Mouse (Mus musculus) embryonic facial prominence, embryonic 15.5 days (tissue): Measurements from ENCODE around the gene Atp13a3. TPM values are rescaled to one million over a fixed set of nuclear protein-coding genes. Genes with fewer than 3 reads are reported as not detected.

Source experiments
- ATAC-seq: fragments of 200-750 bp; cut with Nextera tagmentation; 2 replicates; pipeline ENCODE4 v1.8.0; 2017; ENCODE audit warnings: low read depth, moderate TSS enrichment; ENCODE audit not compliant: insufficient number of reproducible peaks, low FRiP score, low TSS enrichment
- H3K27ac ChIP-seq: fragments of 300-500 bp; sonication (generic); replicated peaks from 2 replicates; pipeline ENCODE4 v1.5.1; 2015; ENCODE audit warnings: mild to moderate bottlenecking, inconsistent platforms
- H3K27me3 ChIP-seq: fragments of 300-500 bp; sonication (generic); 2 replicates; pipeline ENCODE4 v1.6.1; 2015; ENCODE audit warnings: inconsistent platforms
- H3K36me3 ChIP-seq: fragments of 300-500 bp; sonication (generic); 2 replicates; pipeline ENCODE4 v1.6.1; 2015; ENCODE audit warnings: mild to moderate bottlenecking, inconsistent platforms
- H3K4me1 ChIP-seq: fragments of 300-500 bp; sonication (generic); 2 replicates; pipeline ENCODE4 v1.6.1; 2015; ENCODE audit warnings: inconsistent platforms
- H3K4me2 ChIP-seq: fragments of 300-500 bp; sonication (generic); replicated peaks from 2 replicates; pipeline ENCODE4 v1.6.1; 2015; ENCODE audit warnings: mild to moderate bottlenecking, inconsistent platforms
- H3K4me3 ChIP-seq: fragments of 300-500 bp; sonication (generic); replicated peaks from 2 replicates; pipeline ENCODE4 v1.5.1; 2015; ENCODE audit warnings: mild to moderate bottlenecking, inconsistent platforms
- H3K9ac ChIP-seq: fragments of 300-500 bp; sonication (generic); 2 replicates; pipeline ENCODE4 v1.6.1; 2015; ENCODE audit warnings: inconsistent platforms
- H3K9me3 ChIP-seq: fragments of 300-500 bp; sonication (generic); replicated peaks from 2 replicates; pipeline ENCODE4 v1.6.1; 2016; ENCODE audit warnings: inconsistent platforms
- WGBS: fragments of 180-500 bp; shearing (Covaris S2); methylation state at CpG from one replicate; pipeline ENCODE4 v1.1.7; 2015; 5-methylcytosine and 5-hydroxymethylcytosine counted together
- polyA plus RNA-seq: library from polyadenylated mRNA; unstranded; fragments of >200 nt; fragmentation: Nextera tagmentation; extraction: Ambion mirVana; gene quantifications from 2 replicates; pipeline ENCODE4 v1.2.1, GENCODE M21; 2015

Atp13a3 gene
- polyA plus RNA-seq, 1 experiment from 2014 or later = 10.2 TPM

DNA sequence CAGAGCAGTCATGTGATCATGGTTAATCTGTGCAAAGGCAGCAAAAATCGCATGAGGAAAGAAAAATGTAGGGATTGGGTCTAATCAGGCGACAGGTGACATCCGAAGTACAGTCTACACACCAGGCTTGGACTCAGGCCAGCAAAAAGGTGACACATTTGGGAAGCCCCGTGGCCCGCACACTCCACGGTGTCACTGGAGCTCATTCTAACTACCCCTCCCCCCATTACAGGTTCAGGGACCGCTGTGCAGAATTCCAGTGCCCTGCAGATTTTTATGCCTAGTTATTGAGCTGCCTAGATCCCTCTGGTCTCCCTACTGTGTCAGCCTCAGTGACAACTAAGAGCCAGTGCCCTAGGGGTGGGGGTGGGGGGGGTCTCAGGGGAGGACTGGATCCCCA, 108.3 kb downstream of the Atp13a3 start:
- no peak overlapping the region for H3K9ac ChIP-seq
- H3K36me3 ChIP-seq = no peaks in the 10 kb centered on the region
- H3K9me3 ChIP-seq = no peaks in the 10 kb centered on the region
- no peaks in the 10 kb centered on the region for H3K4me1 ChIP-seq
- H3K27ac ChIP-seq = no peak overlapping the region
- ATAC-seq = no peak
- H3K4me3 ChIP-seq = no peak overlapping the region
- 82% methylated on average over 7 of the region's 7 CpGs for WGBS
- H3K4me2 ChIP-seq = no peak overlapping the region
- no peaks in the 10 kb centered on the region for H3K27me3 ChIP-seq

DNA sequence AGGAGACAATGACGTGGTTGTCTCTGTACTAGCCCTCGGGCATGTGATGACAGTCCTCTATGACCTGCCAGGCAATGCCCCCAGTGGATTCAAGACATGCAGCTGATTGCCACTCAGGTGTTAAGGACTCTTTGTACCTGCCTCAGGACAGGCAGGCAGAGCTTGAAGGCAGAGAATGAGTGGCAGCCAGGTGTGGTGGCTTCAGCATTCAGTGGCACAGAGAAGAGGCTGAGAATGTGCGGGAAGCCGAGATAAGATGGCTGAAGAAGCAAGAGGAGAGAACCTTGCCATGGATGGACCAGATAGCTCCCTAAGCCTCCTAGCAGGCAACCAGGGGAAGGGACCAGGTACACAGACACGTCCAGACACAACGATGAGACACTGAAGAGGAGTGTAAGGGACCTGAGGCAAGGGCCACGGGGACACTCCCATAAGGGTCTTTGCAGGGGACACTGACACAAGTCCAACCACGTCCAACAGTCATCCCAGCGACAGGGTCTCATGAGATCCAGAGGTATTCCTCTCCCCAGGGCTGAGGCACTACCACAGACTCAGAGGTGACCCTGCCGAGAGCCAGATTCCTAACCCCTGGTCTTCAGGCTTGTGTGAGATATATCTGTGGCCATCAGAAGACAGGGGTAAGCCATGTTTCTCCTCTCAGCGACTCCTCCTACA, 109.0 kb downstream of the Atp13a3 start:
- WGBS = 84% methylated on average over 11 of the region's 11 CpGs
- ATAC-seq = no peak
- Histone ChIP-seq H3K4me1 (no peaks in the 10 kb centered on the region), H3K9ac (no peak overlapping the region), H3K4me2 (no peak overlapping the region), H3K4me3 (no peak overlapping the region), H3K27ac (no peak overlapping the region), H3K9me3 (no peaks in the 10 kb centered on the region), H3K36me3 (no peaks in the 10 kb centered on the region), H3K27me3 (no peaks in the 10 kb centered on the region)

DNA sequence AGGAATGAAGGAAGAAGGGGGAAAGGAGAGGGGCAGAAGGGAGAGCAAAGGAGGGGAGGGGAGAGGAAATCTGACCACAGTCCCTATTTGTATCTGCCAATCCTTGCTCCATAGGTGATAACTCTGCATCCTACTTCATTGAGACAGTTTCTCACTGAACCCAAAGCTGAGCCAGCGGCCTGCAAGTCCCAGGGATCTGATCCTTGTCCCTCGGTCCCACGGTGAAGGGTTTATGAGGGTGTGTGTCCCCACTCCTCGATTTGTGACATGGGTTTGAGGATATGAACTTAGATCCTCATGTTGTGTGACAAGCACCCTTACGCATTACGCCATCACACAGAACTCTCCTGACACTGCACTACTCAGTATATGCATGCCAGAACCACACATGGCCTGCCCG, 110.7 kb downstream of the Atp13a3 start:
- Histone ChIP-seq H3K9ac (no peak overlapping the region), H3K36me3 (no peaks in the 10 kb centered on the region), H3K4me2 (no peak overlapping the region), H3K4me3 (no peak overlapping the region), H3K4me1 (no peaks in the 10 kb centered on the region), H3K27me3 (no peaks in the 10 kb centered on the region), H3K27ac (no peak overlapping the region), H3K9me3 (no peaks in the 10 kb centered on the region)
- 88% methylated on average over 7 of the region's 7 CpGs for WGBS
- ATAC-seq = no peak

GRCm38 (mm10) chr16:30290436-30290835, 115.3 kb downstream of the Atp13a3 start:
- Histone ChIP-seq H3K9me3 (no peaks in the 10 kb centered on the region), H3K27me3 (peaks cover 3% of the 10 kb centered on the region; the same call in 1 of the 2 replicates), H3K4me3 (no peak overlapping the region), H3K27ac (no peak overlapping the region), H3K36me3 (no peaks in the 10 kb centered on the region), H3K4me2 (no peak overlapping the region), H3K9ac (no peak overlapping the region), H3K4me1 (peaks cover 2% of the 10 kb centered on the region; the same call in 1 of the 2 replicates)
- no peak for ATAC-seq
- 79% methylated on average over 6 of the region's 6 CpGs for WGBS

DNA sequence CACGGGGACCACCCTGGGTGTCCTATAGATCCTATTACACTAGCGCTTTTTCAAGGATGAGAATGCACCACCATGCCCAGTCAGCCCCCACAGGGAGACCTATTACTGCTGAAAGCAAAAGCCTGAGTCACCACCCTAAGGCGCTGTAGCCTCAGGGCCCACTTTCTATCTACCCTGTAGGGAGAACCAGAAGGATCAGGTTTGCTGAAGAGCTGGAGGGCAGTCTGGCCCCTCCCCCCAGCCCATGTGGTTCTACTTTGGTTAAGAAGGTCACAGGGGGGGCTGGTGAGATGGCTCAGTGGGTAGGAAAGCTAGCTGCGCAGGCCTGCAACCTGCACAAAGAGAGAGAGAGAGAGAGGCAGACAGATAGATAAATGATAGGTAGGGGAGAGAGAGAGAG, 120.1 kb downstream of the Atp13a3 start:
- Histone ChIP-seq H3K4me1 (peaks cover 30% of the 10 kb centered on the region), H3K4me3 (no peak overlapping the region), H3K27ac (no peak overlapping the region), H3K4me2 (no peak overlapping the region), H3K9me3 (no peaks in the 10 kb centered on the region), H3K27me3 (peaks cover 35% of the 10 kb centered on the region), H3K9ac (no peak overlapping the region), H3K36me3 (no peaks in the 10 kb centered on the region)
- ATAC-seq = no peak
- 41% methylated on average over 4 of the region's 4 CpGs for WGBS

DNA sequence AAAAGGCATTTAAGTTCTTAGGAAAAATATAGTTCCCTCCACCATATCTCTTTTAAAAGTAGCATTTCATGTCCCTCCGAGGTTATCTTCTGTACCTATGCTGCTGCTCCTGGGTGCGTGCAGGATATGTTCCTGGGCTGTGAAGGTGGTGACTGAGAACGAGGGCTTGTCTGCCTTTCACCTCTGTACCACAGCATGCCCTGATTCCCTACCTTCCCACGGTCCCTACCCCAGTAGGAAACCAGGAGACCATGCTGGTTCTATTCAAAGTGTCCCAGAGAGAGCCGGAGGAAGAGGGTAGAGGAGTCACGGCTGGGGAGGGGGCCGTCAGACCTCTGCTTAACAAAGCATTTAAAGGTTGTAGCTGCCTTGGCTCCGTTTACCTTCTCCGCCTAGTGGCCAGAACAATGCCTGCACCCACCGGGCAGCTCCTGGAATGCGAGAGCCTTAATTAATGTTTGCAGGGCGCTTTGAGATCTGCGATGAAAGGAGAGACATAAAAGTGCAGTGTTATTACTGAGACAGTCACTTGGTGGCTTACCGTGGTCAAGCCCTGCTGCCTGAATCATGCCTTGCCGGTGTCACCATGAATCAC, 121.9 kb downstream of the Atp13a3 start:
- Histone ChIP-seq H3K27me3 (peaks cover 35% of the 10 kb centered on the region), H3K4me1 (peaks cover 39% of the 10 kb centered on the region), H3K4me3 (peak overlapping the region; percentile 10; the same call in 1 of the 2 replicates), H3K36me3 (no peaks in the 10 kb centered on the region), H3K27ac (no peak overlapping the region), H3K4me2 (peak overlapping the region; percentile 38), H3K9me3 (no peaks in the 10 kb centered on the region), H3K9ac (no peak overlapping the region)
- no peak for ATAC-seq
- WGBS = 3% methylated on average over 15 of the region's 15 CpGs

GRCm38 (mm10) chr16:30282844-30283495, 122.8 kb downstream of the Atp13a3 start, which contains the start of gene Lrrc15:
TSS of gene Lrrc15 (minus strand) at chr16:30283256.
- ATAC-seq = no peak
- no peak within 1 kb of the TSS for H3K27ac ChIP-seq
- H3K9me3 ChIP-seq = no peaks in the 10 kb centered on the region
- H3K4me3 ChIP-seq = peak within 1 kb of the TSS; percentile 32
- H3K27me3 ChIP-seq = peaks cover 35% of the 10 kb centered on the region
- H3K4me2 ChIP-seq = peak within 1 kb of the TSS; percentile 53
- 9% methylated on average over 34 of the region's 34 CpGs for WGBS
- H3K4me1 ChIP-seq = peaks cover 45% of the 10 kb centered on the region
- H3K9ac ChIP-seq = no peak within 1 kb of the TSS
- H3K36me3 ChIP-seq = no peaks in the 10 kb centered on the region

- peak; percentile 25; the same call in 1 of the 2 replicates for ATAC-seq
- Histone ChIP-seq H3K27me3 (peaks cover 35% of the 10 kb centered on the region), H3K27ac (peak overlapping the region; percentile 68; the same call in 1 of the 2 replicates), H3K4me1 (peaks cover 54% of the 10 kb centered on the region), H3K9me3 (no peaks in the 10 kb centered on the region), H3K4me3 (no peak overlapping the region), H3K36me3 (no peaks in the 10 kb centered on the region), H3K4me2 (peak overlapping the region; percentile 12; the same call in 1 of the 2 replicates), H3K9ac (no peak overlapping the region)
- WGBS = 6% methylated on average over 4 of the region's 4 CpGs
Observed at GRCm38 (mm10) chr16:30280676-30281297, 125.0 kb downstream of the Atp13a3 start.

DNA sequence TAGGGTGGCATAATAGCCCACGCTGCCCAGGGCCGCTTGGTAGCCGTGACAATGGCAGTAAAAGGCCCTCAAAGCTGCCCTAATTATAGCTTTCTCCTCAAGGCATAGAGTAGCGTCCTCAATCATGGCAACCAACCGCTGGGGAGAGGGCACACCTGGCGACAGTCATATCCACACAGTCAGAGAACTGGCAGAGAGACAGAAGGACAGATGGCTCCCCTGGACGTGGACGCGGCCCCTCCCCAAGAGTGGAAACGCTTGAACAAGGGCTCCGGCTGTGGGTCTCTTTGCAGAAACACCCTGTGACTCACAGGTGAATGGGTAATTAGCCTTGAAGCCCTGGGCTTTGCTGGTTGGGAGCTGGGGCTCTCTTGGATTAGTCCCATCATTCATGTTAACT, 127.4 kb downstream of the Atp13a3 start:
- WGBS = 68% methylated on average over 11 of the region's 11 CpGs
- H3K27me3 ChIP-seq = peaks cover 16% of the 10 kb centered on the region
- H3K4me1 ChIP-seq = peaks cover 51% of the 10 kb centered on the region
- no peak overlapping the region for H3K9ac ChIP-seq
- H3K4me3 ChIP-seq = no peak overlapping the region
- no peaks in the 10 kb centered on the region for H3K36me3 ChIP-seq
- ATAC-seq = no peak
- H3K4me2 ChIP-seq = no peak overlapping the region
- H3K9me3 ChIP-seq = no peaks in the 10 kb centered on the region
- H3K27ac ChIP-seq = no peak overlapping the region

DNA sequence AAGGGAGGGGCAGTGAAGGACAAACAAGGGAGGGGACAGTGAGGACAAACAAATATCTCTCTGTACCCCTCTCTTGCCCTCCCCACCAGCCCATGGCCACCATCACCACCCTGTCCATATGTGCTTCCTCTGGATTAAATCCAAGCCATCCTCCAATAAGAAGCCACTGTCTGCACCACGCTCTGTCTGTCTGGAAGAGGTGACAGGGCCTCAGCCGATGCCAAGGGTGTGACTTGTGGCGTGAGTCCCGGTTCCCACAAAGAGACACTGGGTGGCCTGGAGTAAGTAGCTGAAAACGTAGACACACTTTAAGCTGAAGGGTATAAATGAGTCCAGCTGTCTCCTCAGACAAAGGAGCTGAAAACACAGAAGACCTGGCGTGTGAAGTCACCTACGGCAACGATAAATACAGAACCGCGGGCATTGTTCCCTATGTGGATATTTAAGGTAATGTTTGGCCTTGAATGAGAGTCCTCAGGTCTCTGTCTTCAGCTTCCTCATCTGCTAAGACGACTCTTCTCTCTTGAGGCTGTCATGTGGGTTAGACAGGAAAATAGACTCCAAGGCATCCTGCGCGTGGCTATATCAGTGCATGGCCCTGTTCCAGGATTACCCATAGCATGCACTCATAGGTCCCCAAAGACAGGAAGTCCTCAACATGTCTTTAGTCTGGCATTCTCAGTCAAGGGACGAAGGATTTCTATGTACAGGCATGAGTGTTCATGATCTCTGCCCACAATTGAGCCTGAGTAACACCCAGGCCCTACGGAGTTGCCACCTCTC, 130.0 kb downstream of the Atp13a3 start:
- Histone ChIP-seq H3K4me1 (peaks cover 53% of the 10 kb centered on the region), H3K36me3 (no peaks in the 10 kb centered on the region), H3K9me3 (no peaks in the 10 kb centered on the region), H3K9ac (no peak overlapping the region), H3K27me3 (no peaks in the 10 kb centered on the region), H3K4me3 (no peak overlapping the region), H3K27ac (no peak overlapping the region), H3K4me2 (no peak overlapping the region)
- ATAC-seq = no peak
- WGBS = 64% methylated on average over 15 of the region's 15 CpGs
